Mouse (Mus musculus): ENCODE results near the gene Skap2. TPM values are rescaled to one million over a fixed set of nuclear protein-coding genes. Genes with fewer than 3 reads are reported as not detected.

The Skap2 gene
- total RNA-seq, 2 experiments from 2014 or later, result 8.9 to 10.5 TPM

DNA sequence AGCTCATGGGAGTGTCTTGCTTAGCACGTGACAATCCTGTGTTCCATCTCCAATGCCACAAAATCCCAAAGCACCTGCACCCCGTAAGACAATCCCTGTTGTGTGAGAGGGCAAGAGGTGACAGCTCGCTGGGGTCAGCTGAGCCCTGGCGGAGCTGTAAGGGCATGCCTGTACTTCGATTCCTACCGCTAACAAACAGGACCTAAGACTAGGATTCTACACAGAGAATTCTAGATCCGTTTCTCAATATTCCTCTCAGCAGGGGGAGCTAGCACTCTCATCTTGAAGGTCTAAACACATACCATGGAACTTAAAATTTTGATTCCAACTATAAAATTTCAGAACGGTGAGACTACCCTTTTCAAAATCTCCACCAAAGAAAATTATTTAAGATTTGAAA, 9.7 kb downstream of the Skap2 start:
- no peak overlapping the region for H3K4me3 ChIP-seq
- intact Hi-C loops (cut with DNase I), result loop anchor here (2.0 to 5.0 kb wide), 2 partner anchors 130 to 194 kb away; no protein-coding TSS in a partner anchor
- TF ChIP-seq CTCF (IDR thresholded peaks at IDR 0.05), result peak; percentile 51
- peak in 1 of 2 experiments; percentile 16 for DNase-seq (ENCODE audit: extremely low spot score in 1 of 2, low spot score in 2 of 2)
- no peak overlapping the region for H3K27ac ChIP-seq

DNA sequence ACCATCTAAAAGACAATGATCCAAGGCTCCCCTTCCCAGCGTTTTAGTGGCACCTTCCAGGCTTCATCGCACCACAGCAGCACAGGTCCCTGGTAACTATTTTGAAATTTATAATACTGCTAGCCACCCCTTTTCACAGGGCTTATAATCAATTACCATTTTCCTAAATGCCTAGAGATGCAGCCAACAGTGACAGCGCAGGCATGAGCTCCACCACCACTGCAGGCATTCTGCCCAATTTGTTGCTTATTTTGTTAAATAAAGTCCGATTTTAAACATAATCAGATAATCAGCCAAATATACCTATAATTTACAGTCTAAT, 13.2 kb downstream of the Skap2 start:
- no peak for DNase-seq (ENCODE audit: extremely low spot score in 1 of 2, low spot score in 2 of 2)
- H3K27ac ChIP-seq, result no peak overlapping the region
- intact Hi-C loops (cut with DNase I), result no loop called here
- no peak for TF ChIP-seq CTCF (IDR thresholded peaks at IDR 0.05)
- no peak overlapping the region for H3K4me3 ChIP-seq

DNA sequence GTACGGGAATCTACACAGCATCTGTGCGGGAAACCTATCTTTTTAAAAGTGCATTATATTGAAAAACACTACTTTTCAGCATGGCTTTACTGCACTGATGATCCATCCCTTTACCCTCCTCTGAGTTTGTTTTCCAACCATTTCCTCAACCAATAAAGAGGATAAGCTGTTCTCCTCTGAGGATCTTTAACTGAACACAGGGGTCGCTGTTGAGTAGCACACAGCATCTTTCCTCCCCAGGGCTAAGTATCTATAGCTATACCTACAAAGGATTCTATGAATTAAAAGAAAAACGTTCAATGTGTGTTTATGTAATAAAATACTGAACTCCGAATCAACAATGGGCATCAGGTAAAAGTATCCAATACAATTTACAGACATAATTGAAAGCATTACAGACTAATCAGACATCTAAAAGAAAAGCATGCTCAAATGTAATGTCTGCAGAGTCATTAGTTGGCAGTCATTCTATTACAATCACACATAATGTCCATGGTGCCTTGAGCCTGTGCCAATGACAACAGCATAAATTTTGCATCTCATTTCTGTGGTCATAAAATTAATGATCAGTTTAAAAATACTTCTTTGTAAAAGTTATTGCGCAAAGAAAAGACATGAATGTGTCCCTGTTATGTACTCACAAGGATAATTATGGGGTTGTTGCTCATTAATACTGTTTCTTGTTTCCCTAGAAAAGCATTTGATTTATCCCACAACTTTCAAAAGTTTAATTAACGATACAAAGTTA, 13.8 kb downstream of the Skap2 start:
- H3K4me3 ChIP-seq, result no peak overlapping the region
- TF ChIP-seq CTCF (IDR thresholded peaks at IDR 0.05), result peak; percentile 42
- H3K27ac ChIP-seq, result no peak overlapping the region
- intact Hi-C loops (cut with DNase I), result no loop called here
- no peak for DNase-seq (ENCODE audit: extremely low spot score in 1 of 2, low spot score in 2 of 2)

DNA sequence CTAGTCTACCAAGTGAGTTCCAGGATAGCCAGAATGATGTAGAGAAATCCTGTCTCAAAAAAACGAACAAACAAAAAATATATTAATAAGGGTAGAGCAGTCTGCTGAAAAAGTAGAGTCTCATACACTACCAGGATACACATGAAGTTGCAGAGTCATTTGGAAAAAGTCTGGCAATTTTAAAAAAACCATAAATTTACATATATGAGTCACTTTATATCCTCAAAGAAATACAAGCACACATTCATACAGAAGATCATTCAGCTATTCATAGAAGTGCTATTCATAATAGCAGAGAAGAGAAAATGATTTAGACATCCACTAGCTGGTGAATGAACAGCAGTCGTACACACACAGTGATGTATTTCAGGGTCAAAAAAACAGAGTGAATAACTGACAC, 24.4 kb downstream of the Skap2 start:
- TF ChIP-seq CTCF (IDR thresholded peaks at IDR 0.05), result no peak
- no peak for DNase-seq (ENCODE audit: extremely low spot score in 1 of 2, low spot score in 2 of 2)
- intact Hi-C loops (cut with DNase I), result no loop called here
- Histone ChIP-seq H3K27ac (no peak overlapping the region), H3K4me3 (no peak overlapping the region)

DNA sequence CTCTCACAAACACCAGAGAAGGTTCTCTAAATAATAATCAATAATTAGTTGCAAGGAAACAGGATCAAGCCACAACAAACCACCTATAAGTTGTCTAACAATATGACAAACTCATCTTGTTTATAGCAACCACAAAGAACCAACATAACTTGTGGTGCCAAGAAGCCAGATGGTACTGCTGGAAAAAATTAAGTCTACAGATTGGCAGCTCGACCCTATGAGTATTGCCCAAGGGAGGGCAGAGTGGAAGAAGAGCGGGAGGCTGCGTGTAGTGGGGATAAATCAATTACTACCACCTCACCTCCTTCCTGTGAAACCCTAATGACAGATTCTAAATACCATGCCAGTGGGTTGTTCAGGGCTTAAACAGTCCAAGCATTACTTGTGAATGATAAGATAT, 34.7 kb downstream of the Skap2 start:
- Histone ChIP-seq H3K4me3 (no peak overlapping the region), H3K27ac (no peak overlapping the region)
- no peak for DNase-seq (ENCODE audit: extremely low spot score in 1 of 2, low spot score in 2 of 2)
- intact Hi-C loops (cut with DNase I), result no loop called here
- TF ChIP-seq CTCF (IDR thresholded peaks at IDR 0.05), result no peak

DNA sequence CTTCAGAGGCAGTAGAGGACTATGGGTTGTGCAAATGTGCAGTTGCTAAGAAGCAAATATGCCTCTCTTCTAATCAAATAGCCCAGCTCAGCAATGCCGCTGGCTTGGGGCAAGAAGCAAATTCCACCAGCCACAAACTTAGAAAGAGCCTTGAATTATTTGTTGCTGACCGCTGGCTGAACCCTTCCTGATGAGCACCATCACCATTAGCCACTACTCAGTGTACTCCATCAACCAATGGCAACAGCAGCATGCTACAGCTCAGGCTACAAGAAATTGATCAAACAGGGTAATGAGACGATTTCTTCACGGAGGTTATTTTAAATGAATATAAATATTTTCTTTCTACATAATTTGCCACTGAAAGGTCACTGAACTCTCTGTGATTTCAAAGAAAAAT, 36.6 kb downstream of the Skap2 start:
- TF ChIP-seq CTCF (IDR thresholded peaks at IDR 0.05), result no peak
- no peak for DNase-seq (ENCODE audit: extremely low spot score in 1 of 2, low spot score in 2 of 2)
- intact Hi-C loops (cut with DNase I), result no loop called here
- Histone ChIP-seq H3K27ac (no peak overlapping the region), H3K4me3 (no peak overlapping the region)

DNA sequence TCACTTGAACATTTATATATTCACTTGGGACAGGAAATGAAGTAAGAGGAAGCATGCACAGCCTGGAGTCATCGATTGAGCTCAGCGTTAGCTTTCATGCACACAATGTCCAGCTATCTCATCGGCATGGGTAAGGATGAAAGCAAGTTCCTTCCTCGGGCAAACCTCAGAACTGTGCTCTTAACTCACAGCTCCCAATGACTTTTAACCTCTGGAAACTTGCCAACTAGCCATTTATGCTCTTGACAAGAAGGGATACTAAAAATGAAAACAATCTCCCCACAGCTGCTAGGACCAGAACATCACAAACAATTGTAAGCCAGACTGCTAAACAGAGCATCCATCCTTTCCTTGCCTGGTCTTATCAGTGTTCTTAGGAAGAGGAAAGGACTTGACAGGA, 53.4 kb downstream of the Skap2 start:
- TF ChIP-seq CTCF (IDR thresholded peaks at IDR 0.05), result no peak
- DNase-seq (ENCODE audit: extremely low spot score in 1 of 2, low spot score in 2 of 2), result no peak
- intact Hi-C loops (cut with DNase I), result no loop called here
- H3K4me3 ChIP-seq, result no peak overlapping the region
- no peak overlapping the region for H3K27ac ChIP-seq

DNA sequence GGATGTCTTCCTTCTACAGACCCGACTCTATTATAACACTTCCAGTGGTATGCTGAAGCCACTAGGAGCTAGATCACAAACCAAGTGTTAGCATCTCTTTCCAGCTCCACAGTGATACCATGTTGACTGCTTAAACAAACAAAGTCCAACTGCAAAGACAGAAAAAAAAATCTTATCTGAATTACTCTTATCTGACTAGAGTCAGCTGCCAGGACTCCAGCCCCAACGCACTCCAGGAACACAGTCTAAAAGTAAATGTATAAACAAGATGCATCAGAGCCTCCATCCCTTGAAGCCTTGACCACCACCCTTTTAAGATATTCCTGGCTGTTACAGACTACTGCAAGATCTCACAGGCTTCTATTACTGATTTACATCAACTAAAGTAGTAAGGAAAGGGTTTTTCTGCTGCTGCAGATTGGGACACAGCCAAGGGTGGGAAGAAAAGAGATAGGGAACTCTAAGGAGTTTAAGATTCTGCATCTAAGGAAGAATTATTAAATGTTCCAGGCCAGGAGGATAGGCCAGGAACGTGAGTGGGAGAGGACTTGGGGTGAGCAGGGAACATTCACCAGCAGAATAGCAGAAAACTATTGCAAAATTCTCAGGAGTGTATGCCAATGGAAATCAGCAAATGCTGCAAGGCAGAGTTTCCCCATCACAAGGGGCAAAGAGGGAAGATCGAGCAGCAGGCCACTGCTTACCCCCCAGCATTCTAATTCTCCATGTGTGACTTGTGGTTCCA, 56.1 kb downstream of the Skap2 start:
- H3K4me3 ChIP-seq, result no peak overlapping the region
- no peak for TF ChIP-seq CTCF (IDR thresholded peaks at IDR 0.05)
- no peak overlapping the region for H3K27ac ChIP-seq
- intact Hi-C loops (cut with DNase I), result no loop called here
- no peak for DNase-seq (ENCODE audit: extremely low spot score in 1 of 2, low spot score in 2 of 2)

DNA sequence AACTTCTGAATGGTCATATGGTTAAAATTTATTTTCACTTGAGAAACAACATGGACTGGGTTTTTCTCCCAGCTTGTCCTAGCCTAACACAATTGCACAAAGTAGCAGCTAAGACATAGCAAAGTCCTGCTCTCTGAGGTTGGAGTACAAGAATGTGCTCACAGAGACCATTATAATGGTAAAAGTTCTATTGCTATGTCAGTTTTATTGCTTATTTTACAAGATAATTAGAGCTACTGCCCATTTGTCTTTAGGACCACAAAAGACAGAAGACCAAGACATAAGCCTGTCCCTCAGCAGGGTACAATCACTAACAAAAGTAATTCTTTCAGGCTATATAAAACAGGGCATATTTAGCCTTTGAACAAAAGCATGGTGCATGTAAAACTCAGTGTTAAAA, 64.7 kb downstream of the Skap2 start:
- Histone ChIP-seq H3K4me3 (no peak overlapping the region), H3K27ac (no peak overlapping the region)
- TF ChIP-seq CTCF (IDR thresholded peaks at IDR 0.05), result no peak
- intact Hi-C loops (cut with DNase I), result no loop called here
- DNase-seq (ENCODE audit: extremely low spot score in 1 of 2, low spot score in 2 of 2), result no peak

DNA sequence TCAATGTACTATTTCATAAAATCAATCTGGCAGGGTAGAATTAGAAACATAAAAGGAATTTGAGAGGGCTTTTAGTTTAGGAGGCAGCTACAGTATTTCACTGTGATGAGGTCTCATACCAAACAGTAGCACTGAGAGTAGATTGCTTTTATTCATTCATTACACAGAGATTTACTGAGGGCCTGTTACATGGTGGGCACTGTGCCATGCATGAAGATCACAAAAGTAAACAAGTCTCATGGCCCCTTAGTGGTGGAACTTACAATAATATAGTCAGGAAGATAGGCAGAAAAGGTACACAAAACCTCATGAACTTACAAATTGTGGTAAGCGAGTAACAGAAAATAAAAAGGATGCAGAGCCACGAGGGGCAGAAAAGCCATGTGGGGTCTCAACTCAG, 67.4 kb downstream of the Skap2 start:
- DNase-seq (ENCODE audit: extremely low spot score in 1 of 2, low spot score in 2 of 2), result no peak
- Histone ChIP-seq H3K4me3 (no peak overlapping the region), H3K27ac (no peak overlapping the region)
- intact Hi-C loops (cut with DNase I), result no loop called here
- TF ChIP-seq CTCF (IDR thresholded peaks at IDR 0.05), result no peak

DNA sequence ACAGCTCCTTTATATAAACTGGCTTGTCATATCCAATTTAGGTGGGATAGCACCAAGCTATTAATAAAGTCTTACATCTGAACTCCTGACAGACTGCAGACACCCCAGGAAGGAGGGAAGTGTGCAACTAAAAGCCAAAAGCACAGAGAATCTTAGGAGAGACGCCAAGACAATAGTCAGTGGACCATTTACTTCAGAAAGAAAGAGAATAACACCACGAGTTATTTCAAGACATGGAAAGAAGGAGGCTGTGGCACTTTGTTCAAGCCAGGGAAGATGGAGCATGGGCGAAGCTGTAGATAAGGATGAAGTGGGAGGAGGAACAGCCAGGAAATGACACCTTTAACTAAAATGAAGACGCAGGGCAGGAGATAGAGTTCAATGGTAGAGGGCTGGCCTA, 78.4 kb downstream of the Skap2 start:
- no peak overlapping the region for H3K4me3 ChIP-seq
- intact Hi-C loops (cut with DNase I), result no loop called here
- no peak for TF ChIP-seq CTCF (IDR thresholded peaks at IDR 0.05)
- no peak for DNase-seq (ENCODE audit: extremely low spot score in 1 of 2, low spot score in 2 of 2)
- no peak overlapping the region for H3K27ac ChIP-seq

DNA sequence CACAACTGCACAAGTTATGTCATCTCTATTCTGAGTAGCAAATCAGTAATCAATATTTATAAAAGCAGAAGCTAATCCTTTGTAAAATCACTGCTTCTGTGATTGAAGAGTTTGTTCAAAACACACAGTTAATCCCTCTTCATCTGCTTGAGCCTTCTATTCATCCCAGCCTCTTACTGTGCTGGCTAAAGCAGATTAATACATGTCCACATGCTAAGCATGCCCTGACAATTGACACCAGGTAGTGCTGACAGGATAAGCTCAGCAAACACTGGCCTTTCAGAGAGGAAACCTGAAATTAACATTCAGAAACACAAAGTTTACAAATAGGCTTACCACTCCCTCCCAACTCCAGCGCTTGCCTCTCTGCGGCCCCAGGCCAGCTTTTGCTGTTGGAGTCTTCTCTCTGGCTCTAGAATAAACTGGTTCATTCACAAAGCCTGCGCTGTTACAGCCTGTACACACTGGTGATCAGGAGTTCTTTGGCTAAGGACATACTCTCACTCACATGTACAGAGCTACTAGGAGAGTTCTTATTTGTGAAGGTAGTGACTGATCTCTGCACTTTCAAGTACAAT, 79.2 kb downstream of the Skap2 start:
- no peak for DNase-seq (ENCODE audit: extremely low spot score in 1 of 2, low spot score in 2 of 2)
- Histone ChIP-seq H3K4me3 (no peak overlapping the region), H3K27ac (no peak overlapping the region)
- intact Hi-C loops (cut with DNase I), result no loop called here
- TF ChIP-seq CTCF (IDR thresholded peaks at IDR 0.05), result no peak
